18 mouse cellular contexts compared by ENCODE assay signal in the genomic region with DNA sequence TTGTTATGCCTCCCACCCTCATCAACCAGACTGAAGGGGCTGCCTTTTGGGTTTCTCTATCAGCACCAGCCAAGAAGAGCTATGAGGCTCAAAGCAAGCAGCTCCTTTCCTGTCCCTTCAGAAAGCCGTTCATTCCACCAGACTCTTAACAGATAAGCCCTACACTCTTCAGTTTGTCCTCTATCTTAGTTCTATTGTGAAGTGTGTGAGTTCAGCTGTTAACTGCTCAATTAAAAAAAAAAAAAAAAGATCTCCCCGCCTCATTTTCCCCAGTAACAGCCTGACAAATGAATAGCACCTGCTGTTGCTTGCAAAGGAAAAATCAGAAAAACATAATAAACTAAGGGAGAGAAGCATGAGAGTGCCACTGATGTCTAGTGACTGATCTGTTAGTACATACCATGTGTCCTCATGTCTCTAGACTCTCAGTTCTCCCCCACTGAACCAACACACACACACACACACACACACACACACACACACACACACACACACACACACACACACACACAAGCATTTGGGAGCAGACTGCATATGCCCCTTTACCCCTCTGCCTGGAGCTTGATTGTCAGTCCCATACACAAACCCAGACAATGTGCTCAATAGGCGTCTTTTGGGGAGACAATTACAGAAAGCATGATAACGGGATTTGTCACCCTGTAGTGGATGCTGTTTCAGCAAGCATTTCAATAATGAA.
DNase-seq lines count a peak whose midpoint lies in the region; ATAC-seq and TF ChIP-seq lines count a peak whose summit lies in the region.
"Had no signal": no experiment of that assay in that cellular context is flagged by ENCODE, and none has a peak within 500 bp of the region (broad histone marks: within the 10 kb centered on the region; RNA-seq: fewer than 3 reads in every experiment).

No protein-coding gene starts in this region.

- DNase-seq in midbrain, embryonic 10.5 days (ENCODE audit: low spot score) = peak; percentile 61
- DNase-seq in midbrain, postnatal 0 days (ENCODE audit: low spot score) = no peak
- DNase-seq in hindbrain, postnatal 0 days (ENCODE audit: low spot score) = no peak
- no peak for DNase-seq in lung, adult 2 months
- DNase-seq in left cerebral cortex, adult 9 months (ENCODE audit: low spot score in 2 of 2) = no peak
- DNase-seq in layer of hippocampus, adult 11-12 months (ENCODE audit: low spot score) = no peak
- DNase-seq: adrenal gland, postnatal 36 days; cerebellum, adult 8-10 months; gastrocnemius, postnatal 14 days; heart, adult 2 months; kidney, adult 11 months; kidney, postnatal 10 days had no signal

- H3K9me3 ChIP-seq in midbrain, embryonic 10.5 days (replicated peaks) = no peaks in the 10 kb centered on the region
- H3K9me3 ChIP-seq in midbrain, postnatal 0 days (ENCODE audit: low read length) = no peaks in the 10 kb centered on the region
- H3K9me3 ChIP-seq in forebrain, embryonic 16.5 days (ENCODE audit: control insufficient read depth, low read length) = no peaks in the 10 kb centered on the region
- no peaks in the 10 kb centered on the region for H3K9me3 ChIP-seq in hindbrain, postnatal 0 days (ENCODE audit: low read length)
- H3K9me3 ChIP-seq: heart, embryonic 15.5 days; limb, embryonic 12.5 days had no signal

- H3K27ac ChIP-seq in midbrain, embryonic 10.5 days (replicated peaks) = peak overlapping the region; percentile 79
- no peak overlapping the region for H3K27ac ChIP-seq in midbrain, postnatal 0 days (ENCODE audit: low read depth, low read length)
- peak overlapping the region; percentile 77 for H3K27ac ChIP-seq in forebrain, embryonic 16.5 days (ENCODE audit: low read length)
- no peak overlapping the region for H3K27ac ChIP-seq in hindbrain, postnatal 0 days
- H3K27ac ChIP-seq: heart, adult 2 months; heart, embryonic 15.5 days; left cerebral cortex, adult 2 months; limb, embryonic 12.5 days had no signal

- no peaks in the 10 kb centered on the region for H3K36me3 ChIP-seq in midbrain, embryonic 10.5 days
- H3K36me3 ChIP-seq in midbrain, postnatal 0 days (ENCODE audit: insufficient read depth, low read length) = no peaks in the 10 kb centered on the region
- H3K36me3 ChIP-seq in forebrain, embryonic 16.5 days (ENCODE audit: control insufficient read depth, insufficient read depth) = no peaks in the 10 kb centered on the region
- H3K36me3 ChIP-seq in hindbrain, postnatal 0 days (ENCODE audit: insufficient read depth, low read length) = no peaks in the 10 kb centered on the region
- H3K36me3 ChIP-seq: heart, embryonic 15.5 days; limb, embryonic 12.5 days had no signal

- no peak for TF ChIP-seq POLR2A in lung, adult 2 months (IDR thresholded peaks at IDR 0.05; ENCODE audit: borderline replicate concordance, extremely low read depth, low read depth, low read length)

- peaks cover 19% of the 10 kb centered on the region for H3K4me1 ChIP-seq in midbrain, embryonic 10.5 days
- no peaks in the 10 kb centered on the region for H3K4me1 ChIP-seq in midbrain, postnatal 0 days (ENCODE audit: insufficient read depth, low read length)
- peaks cover 10% of the 10 kb centered on the region for H3K4me1 ChIP-seq in forebrain, embryonic 16.5 days (replicated peaks; ENCODE audit: control insufficient read depth, insufficient read depth, low read length)
- H3K4me1 ChIP-seq in hindbrain, postnatal 0 days (ENCODE audit: insufficient read depth, low read length) = no peaks in the 10 kb centered on the region
- H3K4me1 ChIP-seq in lung, adult 2 months (ENCODE audit: control insufficient read depth, insufficient read depth, low read length) = no peaks in the 10 kb centered on the region
- H3K4me1 ChIP-seq: heart, embryonic 15.5 days; limb, embryonic 12.5 days had no signal

- H3K4me2 ChIP-seq in midbrain, postnatal 0 days (ENCODE audit: low read depth, low read length, poor library complexity, severe bottlenecking) = no peak overlapping the region
- no peak overlapping the region for H3K4me2 ChIP-seq in forebrain, embryonic 16.5 days (ENCODE audit: low read length)
- no peak overlapping the region for H3K4me2 ChIP-seq in hindbrain, postnatal 0 days (ENCODE audit: low read depth, low read length)
- H3K4me2 ChIP-seq: heart, embryonic 15.5 days; limb, embryonic 12.5 days had no signal

- H3K4me3 ChIP-seq in midbrain, embryonic 10.5 days = no peak overlapping the region
- H3K4me3 ChIP-seq in midbrain, postnatal 0 days (ENCODE audit: low read depth, low read length) = no peak overlapping the region
- no peak overlapping the region for H3K4me3 ChIP-seq in forebrain, embryonic 16.5 days (replicated peaks; ENCODE audit: low read length)
- no peak overlapping the region for H3K4me3 ChIP-seq in hindbrain, postnatal 0 days (ENCODE audit: low read length)
- no peak overlapping the region for H3K4me3 ChIP-seq in lung, adult 2 months (replicated peaks; ENCODE audit: extremely low read depth, low read depth, low read length)
- H3K4me3 ChIP-seq: heart, adult 2 months; heart, embryonic 15.5 days; left cerebral cortex, adult 2 months; limb, embryonic 12.5 days had no signal

- no peak overlapping the region for H3K9ac ChIP-seq in midbrain, postnatal 0 days (replicated peaks; ENCODE audit: low read length, poor library complexity, severe bottlenecking)
- H3K9ac ChIP-seq in forebrain, embryonic 16.5 days (replicated peaks; ENCODE audit: low read depth, low read length) = no peak overlapping the region
- H3K9ac ChIP-seq in hindbrain, postnatal 0 days (replicated peaks; ENCODE audit: low read length) = no peak overlapping the region
- H3K9ac ChIP-seq: heart, embryonic 15.5 days; limb, embryonic 12.5 days had no signal

- 27% methylated on average over 4 of the region's 4 CpGs for WGBS in midbrain, embryonic 10.5 days
- 8% methylated on average over 4 of the region's 4 CpGs for WGBS in midbrain, postnatal 0 days
- WGBS in forebrain, embryonic 16.5 days = 15% methylated on average over 4 of the region's 4 CpGs
- 24% methylated on average over 4 of the region's 4 CpGs for WGBS in hindbrain, postnatal 0 days
- WGBS in lung, adult 2 months = 54% methylated on average over 4 of the region's 4 CpGs

- no peaks in the 10 kb centered on the region for H3K27me3 ChIP-seq in midbrain, embryonic 10.5 days (ENCODE audit: low read depth, poor library complexity, severe bottlenecking)
- H3K27me3 ChIP-seq in midbrain, postnatal 0 days (ENCODE audit: insufficient read depth, low read length) = no peaks in the 10 kb centered on the region
- 0 out of 2 replicates have a peak, but pooled peaks cover 3% of the 10 kb centered on the region for H3K27me3 ChIP-seq in forebrain, embryonic 16.5 days (replicated peaks; ENCODE audit: control insufficient read depth, insufficient read depth, low read length)
- H3K27me3 ChIP-seq in hindbrain, postnatal 0 days (ENCODE audit: insufficient read depth, low read length) = no peaks in the 10 kb centered on the region
- H3K27me3 ChIP-seq: heart, embryonic 15.5 days; limb, embryonic 12.5 days; Patski had no signal

- no peak for TF ChIP-seq CTCF in midbrain, postnatal 0 days (IDR thresholded peaks at IDR 0.05)
- TF ChIP-seq CTCF in hindbrain, postnatal 0 days (IDR thresholded peaks at IDR 0.05; ENCODE audit: low read depth) = no peak
- no peak for TF ChIP-seq CTCF in lung, adult 2 months (IDR thresholded peaks at IDR 0.05; ENCODE audit: insufficient read depth, low read length)

- no peak for ATAC-seq in midbrain, postnatal 0 days (ENCODE audit: low FRiP score)
- ATAC-seq in forebrain, embryonic 16.5 days = peak; percentile 93
- ATAC-seq in hindbrain, postnatal 0 days = 0 out of 2 replicates have a peak, but pooled peaks have one; percentile 32
- ATAC-seq: activated CD4-positive, CD25-positive, alpha-beta regulatory T cell, adult 4 months; Patski had no signal

Comparison
In these comparisons a context has a peak if more than half of its experiments do, and no peak if none do; other contexts are left out.
1. H3K27ac ChIP-seq: peak in midbrain, embryonic 10.5 days (single experiment) and forebrain, embryonic 16.5 days (single experiment); none in midbrain, postnatal 0 days (single experiment) and hindbrain, postnatal 0 days (single experiment).